Mouse (Mus musculus) thymus, adult 2 months (tissue): ENCODE results near the gene Zfp319.

Experiments
- CTCF ChIP-seq: fragments of 200-500 bp; IDR thresholded peaks from 2 replicates; pipeline ENCODE4 v1.5.1; 2012; ENCODE audit warnings: mild to moderate bottlenecking, control low read depth, low read length, moderate library complexity, borderline replicate concordance; ENCODE audit not compliant: control insufficient read depth, poor library complexity, insufficient read depth; ENCODE audit errors: extremely low read depth
- POLR2A ChIP-seq: fragments of 200-500 bp; IDR thresholded peaks from 2 replicates; pipeline ENCODE4 v1.6.1; 2012; ENCODE audit warnings: mild to moderate bottlenecking, low read length, control low read depth, moderate library complexity; ENCODE audit not compliant: control insufficient read depth, poor library complexity, insufficient read depth; ENCODE audit errors: extremely low read depth

DNA sequence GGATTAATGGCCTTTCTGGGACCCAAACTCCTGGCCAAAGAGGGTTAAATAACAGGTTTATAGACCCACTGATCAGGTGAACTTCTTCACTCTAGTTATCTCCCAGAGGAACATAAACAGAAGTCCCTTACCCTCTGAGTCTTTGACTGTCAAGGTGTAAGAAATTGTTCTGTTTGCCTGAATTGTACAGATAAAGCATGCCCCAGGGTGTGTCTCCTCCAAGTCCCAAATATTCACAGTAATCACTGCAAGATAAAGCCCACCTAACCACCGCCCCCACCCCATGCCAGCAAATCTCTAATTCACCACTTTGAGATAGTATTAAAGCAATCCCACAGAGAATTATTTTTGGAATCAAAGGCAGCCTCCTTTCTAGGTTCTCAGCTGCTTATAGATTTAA, 1.4 kb downstream of the Zfp319 start:
- no peak for TF ChIP-seq CTCF
- no peak for TF ChIP-seq POLR2A
